In genomic region chr2:146646237-146646972, GRCm38 (mm10) we compare ENCODE assay signal across 15 mouse cellular contexts.
DNase-seq lines count a peak whose midpoint lies in the region; ATAC-seq and TF ChIP-seq lines count a peak whose summit lies in the region.
"Had no signal": no experiment of that assay in that cellular context is flagged by ENCODE, and none has a peak within 500 bp of the region (broad histone marks: within the 10 kb centered on the region; RNA-seq: fewer than 3 reads in every experiment).

No protein-coding gene starts in this region.

- DNase-seq in embryonic facial prominence, embryonic 11.5 days (ENCODE audit: low spot score) = peak; percentile 12
- DNase-seq in embryonic facial prominence, embryonic 10.5 days (ENCODE audit: low spot score) = no peak
- no peak for DNase-seq in forebrain, embryonic 11.5 days (ENCODE audit: low spot score)
- peak; percentile 81 for DNase-seq in kidney, postnatal 0 days (ENCODE audit: low spot score)
- no peak for DNase-seq in adrenal gland, postnatal 36 days
- DNase-seq in cerebellum, adult 11 months = no peak
- no peak for DNase-seq in spleen, adult 18-20 months
- DNase-seq: cerebellum, adult 8-10 months; heart, postnatal 4 days; right cerebral cortex, postnatal 4 days; thymus, postnatal 4 days had no signal

- no peak overlapping the region for H3K4me2 ChIP-seq in embryonic facial prominence, embryonic 11.5 days (ENCODE audit: low read depth, low read length)
- H3K4me2 ChIP-seq in forebrain, embryonic 11.5 days (ENCODE audit: low read depth, low read length, severe bottlenecking) = peak overlapping the region; percentile 8; the same call in 1 of the 2 replicates
- H3K4me2 ChIP-seq in kidney, postnatal 0 days (ENCODE audit: low read length) = peak overlapping the region; percentile 26
- H3K4me2 ChIP-seq in midbrain, embryonic 16.5 days (ENCODE audit: low read length) = peak overlapping the region; percentile 31
- H3K4me2 ChIP-seq: lung, embryonic 15.5 days had no signal

- H3K36me3 ChIP-seq in embryonic facial prominence, embryonic 11.5 days (replicated peaks; ENCODE audit: control insufficient read depth, insufficient read depth, low read depth, low read length) = no peaks in the 10 kb centered on the region
- no peaks in the 10 kb centered on the region for H3K36me3 ChIP-seq in embryonic facial prominence, embryonic 10.5 days (replicated peaks)
- H3K36me3 ChIP-seq in forebrain, embryonic 11.5 days (ENCODE audit: control insufficient read depth, insufficient read depth, low read length) = no peaks in the 10 kb centered on the region
- H3K36me3 ChIP-seq in kidney, postnatal 0 days (ENCODE audit: insufficient read depth, low read length) = no peaks in the 10 kb centered on the region
- no peaks in the 10 kb centered on the region for H3K36me3 ChIP-seq in midbrain, embryonic 16.5 days (ENCODE audit: control insufficient read depth, insufficient read depth, low read length)
- H3K36me3 ChIP-seq: G1E; lung, embryonic 15.5 days had no signal

- TF ChIP-seq CTCF in kidney, postnatal 0 days (IDR thresholded peaks at IDR 0.05; ENCODE audit: low read depth) = no peak

- H3K4me3 ChIP-seq in embryonic facial prominence, embryonic 11.5 days (ENCODE audit: low read depth, low read length) = no peak overlapping the region
- no peak overlapping the region for H3K4me3 ChIP-seq in embryonic facial prominence, embryonic 10.5 days
- no peak overlapping the region for H3K4me3 ChIP-seq in forebrain, embryonic 11.5 days (ENCODE audit: low read depth, low read length)
- no peak overlapping the region for H3K4me3 ChIP-seq in kidney, postnatal 0 days (replicated peaks; ENCODE audit: low read depth, low read length)
- H3K4me3 ChIP-seq in midbrain, embryonic 16.5 days (ENCODE audit: low read depth, low read length) = no peak overlapping the region; the same call in 1 of the 2 replicates
- H3K4me3 ChIP-seq: erythroblast, embryonic 14.5 days; lung, embryonic 15.5 days had no signal

- ATAC-seq in embryonic facial prominence, embryonic 11.5 days (replicated peaks; ENCODE audit: insufficient number of reproducible peaks, low FRiP score, low TSS enrichment, low read depth) = no peak
- peak; percentile 80 for ATAC-seq in forebrain, embryonic 11.5 days (replicated peaks; ENCODE audit: low FRiP score)
- peak; percentile 86 for ATAC-seq in kidney, postnatal 0 days (replicated peaks; ENCODE audit: low FRiP score, low read depth)
- ATAC-seq in midbrain, embryonic 16.5 days = peak; percentile 86

- H3K4me1 ChIP-seq in embryonic facial prominence, embryonic 11.5 days (ENCODE audit: control insufficient read depth, insufficient read depth, low read length) = no peaks in the 10 kb centered on the region
- peaks cover 9% of the 10 kb centered on the region for H3K4me1 ChIP-seq in embryonic facial prominence, embryonic 10.5 days
- peaks cover 3% of the 10 kb centered on the region; the same call in 1 of the 2 replicates for H3K4me1 ChIP-seq in forebrain, embryonic 11.5 days (replicated peaks; ENCODE audit: control insufficient read depth, insufficient read depth, low read length)
- no peaks in the 10 kb centered on the region for H3K4me1 ChIP-seq in kidney, postnatal 0 days (replicated peaks; ENCODE audit: insufficient read depth, low read length)
- no peaks in the 10 kb centered on the region for H3K4me1 ChIP-seq in midbrain, embryonic 16.5 days (ENCODE audit: control insufficient read depth, insufficient read depth, low read length)
- H3K4me1 ChIP-seq: lung, embryonic 15.5 days had no signal

- H3K9ac ChIP-seq in embryonic facial prominence, embryonic 11.5 days (replicated peaks; ENCODE audit: low read length) = no peak overlapping the region
- no peak overlapping the region for H3K9ac ChIP-seq in forebrain, embryonic 11.5 days (ENCODE audit: low read length)
- no peak overlapping the region for H3K9ac ChIP-seq in kidney, postnatal 0 days (ENCODE audit: low read depth, low read length)
- H3K9ac ChIP-seq in midbrain, embryonic 16.5 days (ENCODE audit: low read depth, low read length) = 0 out of 2 replicates have a peak overlapping the region, but pooled peaks have one; percentile 22
- H3K9ac ChIP-seq: lung, embryonic 15.5 days had no signal

- H3K27ac ChIP-seq in embryonic facial prominence, embryonic 11.5 days (replicated peaks; ENCODE audit: low read depth, low read length) = no peak overlapping the region
- H3K27ac ChIP-seq in embryonic facial prominence, embryonic 10.5 days (replicated peaks) = no peak overlapping the region
- no peak overlapping the region for H3K27ac ChIP-seq in forebrain, embryonic 11.5 days (ENCODE audit: low read depth, low read length)
- H3K27ac ChIP-seq in kidney, postnatal 0 days = no peak overlapping the region
- H3K27ac ChIP-seq in midbrain, embryonic 16.5 days (ENCODE audit: low read length) = 0 out of 2 replicates have a peak overlapping the region, but pooled peaks have one; percentile 13
- H3K27ac ChIP-seq: lung, embryonic 15.5 days had no signal

- 35% methylated on average over 16 of the region's 16 CpGs for WGBS in embryonic facial prominence, embryonic 11.5 days
- 39% methylated on average over 16 of the region's 16 CpGs for WGBS in embryonic facial prominence, embryonic 10.5 days
- 16% methylated on average over 16 of the region's 16 CpGs for WGBS in forebrain, embryonic 11.5 days
- 20% methylated on average over 16 of the region's 16 CpGs for WGBS in kidney, postnatal 0 days
- 15% methylated on average over 16 of the region's 16 CpGs for WGBS in midbrain, embryonic 16.5 days

- no peaks in the 10 kb centered on the region for H3K9me3 ChIP-seq in embryonic facial prominence, embryonic 11.5 days (replicated peaks; ENCODE audit: control insufficient read depth, low read length)
- no peaks in the 10 kb centered on the region for H3K9me3 ChIP-seq in embryonic facial prominence, embryonic 10.5 days
- H3K9me3 ChIP-seq in forebrain, embryonic 11.5 days (ENCODE audit: control insufficient read depth, low read length) = no peaks in the 10 kb centered on the region; the same call in 1 of the 2 replicates
- no peaks in the 10 kb centered on the region for H3K9me3 ChIP-seq in kidney, postnatal 0 days (replicated peaks; ENCODE audit: low read length)
- no peaks in the 10 kb centered on the region for H3K9me3 ChIP-seq in midbrain, embryonic 16.5 days (replicated peaks; ENCODE audit: control insufficient read depth, low read length, poor library complexity, severe bottlenecking)
- H3K9me3 ChIP-seq: G1E; lung, embryonic 15.5 days had no signal

- H3K27me3 ChIP-seq in embryonic facial prominence, embryonic 11.5 days (ENCODE audit: control insufficient read depth, insufficient read depth, low read length) = no peaks in the 10 kb centered on the region
- no peaks in the 10 kb centered on the region for H3K27me3 ChIP-seq in embryonic facial prominence, embryonic 10.5 days (replicated peaks; ENCODE audit: low read depth, poor library complexity, severe bottlenecking)
- H3K27me3 ChIP-seq in forebrain, embryonic 11.5 days (ENCODE audit: control insufficient read depth, insufficient read depth, low read length) = peaks cover 4% of the 10 kb centered on the region; the same call in 1 of the 2 replicates
- no peaks in the 10 kb centered on the region for H3K27me3 ChIP-seq in kidney, postnatal 0 days (ENCODE audit: insufficient read depth, low read length)
- no peaks in the 10 kb centered on the region for H3K27me3 ChIP-seq in midbrain, embryonic 16.5 days (ENCODE audit: control insufficient read depth, insufficient read depth, low read depth, low read length)
- H3K27me3 ChIP-seq: lung, embryonic 15.5 days had no signal

Comparison
In these comparisons a context has a peak if more than half of its experiments do, and no peak if none do; other contexts are left out.
1. DNase-seq: peak in embryonic facial prominence, embryonic 11.5 days (single experiment) and kidney, postnatal 0 days (single experiment); none in embryonic facial prominence, embryonic 10.5 days (single experiment), forebrain, embryonic 11.5 days (single experiment), adrenal gland, postnatal 36 days (0 of 2), cerebellum, adult 11 months (single experiment) and spleen, adult 18-20 months (0 of 2).